Mouse (Mus musculus): ENCODE results near the gene Ptger3. TPM values are rescaled to one million over a fixed set of nuclear protein-coding genes. Genes with fewer than 3 reads are reported as not detected.

The Ptger3 gene
- 1 to 10 TPM; 6.7 to 6.9 TPM for total RNA-seq (2021)
- long read RNA-seq, experiment 1, partial matches to known transcripts = 1 of 6 reads
- long read RNA-seq, experiment 1, other reads (novel, unspliced or antisense) = 1 of 6 reads
- long read RNA-seq, experiment 2, partial matches to known transcripts = 0 of 4 reads
- long read RNA-seq, experiment 2, other reads (novel, unspliced or antisense) = 0 of 4 reads

DNA sequence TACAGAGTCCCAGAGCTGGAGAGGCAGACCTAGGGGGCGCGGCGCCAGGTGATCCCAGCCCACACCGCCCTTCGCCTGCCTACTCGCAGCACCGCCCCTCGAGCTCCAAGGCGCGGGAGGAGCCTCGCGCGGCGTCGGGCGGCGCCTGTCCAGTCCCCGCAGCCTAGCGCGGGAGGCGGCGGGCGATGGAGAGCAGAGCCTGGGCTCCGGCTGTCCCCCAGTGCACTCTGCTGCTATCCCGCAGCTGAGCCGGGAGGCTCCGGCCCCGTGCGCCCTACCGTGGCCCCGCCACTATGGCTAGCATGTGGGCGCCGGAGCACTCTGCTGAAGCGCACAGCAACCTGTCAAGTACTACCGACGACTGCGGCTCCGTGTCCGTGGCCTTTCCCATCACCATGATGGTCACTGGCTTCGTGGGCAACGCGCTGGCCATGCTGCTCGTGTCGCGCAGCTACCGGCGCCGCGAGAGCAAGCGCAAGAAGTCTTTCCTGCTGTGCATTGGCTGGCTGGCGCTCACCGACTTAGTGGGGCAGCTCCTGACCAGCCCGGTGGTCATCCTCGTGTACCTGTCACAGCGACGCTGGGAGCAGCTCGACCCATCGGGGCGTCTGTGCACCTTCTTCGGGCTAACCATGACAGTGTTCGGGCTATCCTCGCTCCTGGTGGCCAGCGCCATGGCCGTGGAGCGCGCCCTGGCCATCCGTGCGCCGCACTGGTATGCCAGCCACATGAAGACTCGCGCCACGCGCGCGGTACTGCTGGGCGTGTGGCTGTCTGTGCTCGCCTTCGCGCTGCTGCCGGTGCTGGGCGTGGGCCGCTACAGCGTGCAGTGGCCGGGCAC lies at the start of gene Ptger3:
Ptger3 (plus strand) TSS at position 168 of the 841 bp plus-strand sequence.
- intact Hi-C loops (cut with DNase I) = loop anchor here (10.0 kb wide), 3 partner anchors 308 to 1978 kb away; no protein-coding TSS in a partner anchor
- DNase-seq (ENCODE audit: low spot score in 2 of 2) = peak; percentile 46 to 57

DNA sequence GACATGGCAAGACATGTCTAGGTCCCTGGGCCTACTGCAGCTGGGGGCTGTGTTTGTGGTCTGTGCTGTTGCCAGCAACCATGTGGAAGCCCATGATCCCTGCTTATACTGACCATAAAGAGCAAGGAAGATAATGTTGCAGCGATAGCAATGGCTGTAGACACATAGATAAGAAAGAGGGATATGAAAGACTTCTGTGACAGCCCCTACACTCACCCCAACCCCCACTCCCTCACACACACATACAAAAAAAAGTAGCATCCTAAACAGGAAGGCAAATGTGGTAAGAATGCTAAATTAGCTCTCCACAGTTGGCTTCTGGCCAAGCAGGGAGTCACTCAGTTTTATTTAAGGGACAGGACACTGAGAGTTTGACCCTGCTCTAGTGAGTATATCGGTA lies 48.7 kb upstream of the Ptger3 start:
- DNase-seq (ENCODE audit: low spot score in 2 of 2) = no peak
- intact Hi-C loops (cut with DNase I) = no loop called here

DNA sequence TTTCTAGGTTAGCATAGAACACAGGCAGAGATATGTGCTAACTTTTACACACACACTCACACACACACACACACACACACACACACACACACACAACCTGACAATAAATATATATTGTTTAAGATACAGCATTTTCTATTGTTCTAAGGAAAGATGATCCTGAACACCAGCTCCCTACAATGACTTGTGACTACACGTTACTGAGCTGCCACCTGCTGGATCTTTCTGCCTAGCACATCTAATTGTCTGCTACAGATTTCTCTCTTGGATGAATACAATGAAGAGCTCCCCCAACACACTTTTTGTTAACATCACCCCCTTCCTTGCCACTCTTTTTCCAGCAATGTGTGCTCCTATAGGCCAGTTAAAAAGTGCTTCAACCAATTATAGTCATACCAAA lies 46.3 kb upstream of the Ptger3 start:
- DNase-seq (ENCODE audit: low spot score in 2 of 2) = peak; percentile 83 to 85
- intact Hi-C loops (cut with DNase I) = loop anchor here (5.0 kb wide), 1 partner anchor 288 kb away; no protein-coding TSS in a partner anchor

DNA sequence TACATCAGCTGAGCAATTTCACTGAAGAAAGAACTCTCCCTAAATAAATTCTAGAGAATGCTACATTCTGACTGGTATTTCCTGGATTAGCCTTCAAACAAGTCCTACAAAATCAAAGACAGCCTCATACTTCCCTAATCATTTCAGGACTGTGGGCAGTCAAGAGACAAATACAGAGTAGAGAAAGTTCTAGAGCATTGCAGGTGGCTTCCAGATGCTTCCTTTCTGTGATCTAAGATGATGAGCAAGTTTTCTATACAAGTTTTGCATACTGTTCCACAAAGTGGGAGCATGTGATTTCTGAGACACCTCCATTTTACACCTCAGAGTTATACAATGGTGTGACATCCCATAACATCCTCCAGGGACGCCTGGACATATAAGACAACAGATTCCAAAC lies 42.9 kb upstream of the Ptger3 start:
- intact Hi-C loops (cut with DNase I) = loop anchor here (5.0 kb wide), 1 partner anchor 292 kb away; no protein-coding TSS in a partner anchor

DNA sequence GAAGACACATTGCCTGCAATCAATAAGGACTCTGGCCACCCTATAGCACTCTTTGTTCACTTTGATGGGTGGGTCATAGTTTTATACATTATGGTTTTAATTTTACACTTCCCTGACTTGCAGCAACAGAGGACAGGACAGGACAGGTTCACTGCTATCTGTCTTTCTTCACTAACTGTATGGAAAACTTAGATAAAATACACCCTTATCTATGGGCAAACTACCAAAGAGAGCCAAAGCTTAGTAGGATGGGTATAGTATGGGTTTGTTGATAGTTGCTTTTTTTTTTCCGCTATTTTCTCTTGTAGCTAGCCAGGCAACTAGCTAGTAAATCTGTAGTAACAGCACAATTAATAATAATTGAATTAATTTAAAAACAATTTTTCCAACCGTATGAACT lies 35.1 kb upstream of the Ptger3 start:
- no peak for DNase-seq (ENCODE audit: low spot score in 2 of 2)
- intact Hi-C loops (cut with DNase I) = no loop called here

More for the DNA sequence above, 42.9 kb upstream of the Ptger3 start:
- no peak for DNase-seq (ENCODE audit: low spot score in 2 of 2)

DNA sequence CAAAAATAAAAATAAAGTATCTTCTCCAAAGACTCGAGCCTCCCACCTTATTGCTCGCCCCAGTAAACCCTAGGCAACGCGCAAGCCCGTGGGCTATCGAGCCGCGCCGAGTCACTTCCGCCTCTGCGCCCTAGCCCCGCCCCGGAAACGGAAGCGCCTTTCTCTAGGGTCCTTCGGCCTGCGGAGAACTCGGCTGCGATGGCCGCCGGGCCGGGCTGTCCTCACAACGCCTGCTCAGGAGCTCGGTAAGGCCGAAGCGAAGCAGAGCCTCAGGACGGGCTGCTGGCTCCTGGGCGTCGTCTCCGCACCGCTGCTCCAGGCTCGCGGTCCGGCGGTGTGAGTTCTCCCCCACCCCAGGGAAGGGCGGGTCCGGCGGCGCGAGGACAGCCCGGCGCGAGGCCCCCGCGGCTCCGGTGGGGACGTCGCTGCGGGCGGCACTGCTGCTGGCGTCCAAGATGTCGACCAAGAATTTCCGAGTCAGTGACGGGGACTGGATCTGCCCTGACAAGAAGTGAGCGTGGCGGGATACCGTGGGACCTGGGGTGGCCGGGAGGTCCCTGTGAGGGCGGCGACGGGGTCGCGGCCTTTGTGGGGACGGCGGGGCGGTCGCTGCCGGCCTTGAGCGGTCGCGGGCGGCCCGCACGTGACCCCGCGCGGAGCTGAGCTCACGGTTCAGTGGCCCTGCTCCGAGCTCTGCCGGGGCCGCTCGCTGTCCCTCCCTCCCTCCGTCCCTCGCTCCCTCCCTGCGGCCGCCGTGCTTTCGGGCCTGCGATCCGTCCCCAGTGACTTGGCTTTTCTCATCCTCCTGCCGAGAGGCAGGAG lies 32.5 kb upstream of the Ptger3 start, which contains the start of gene Zranb2:
Zranb2 (plus strand) TSS at position 197 of the 822 bp plus-strand sequence.
- intact Hi-C loops (cut with DNase I) = no loop called here

DNA sequence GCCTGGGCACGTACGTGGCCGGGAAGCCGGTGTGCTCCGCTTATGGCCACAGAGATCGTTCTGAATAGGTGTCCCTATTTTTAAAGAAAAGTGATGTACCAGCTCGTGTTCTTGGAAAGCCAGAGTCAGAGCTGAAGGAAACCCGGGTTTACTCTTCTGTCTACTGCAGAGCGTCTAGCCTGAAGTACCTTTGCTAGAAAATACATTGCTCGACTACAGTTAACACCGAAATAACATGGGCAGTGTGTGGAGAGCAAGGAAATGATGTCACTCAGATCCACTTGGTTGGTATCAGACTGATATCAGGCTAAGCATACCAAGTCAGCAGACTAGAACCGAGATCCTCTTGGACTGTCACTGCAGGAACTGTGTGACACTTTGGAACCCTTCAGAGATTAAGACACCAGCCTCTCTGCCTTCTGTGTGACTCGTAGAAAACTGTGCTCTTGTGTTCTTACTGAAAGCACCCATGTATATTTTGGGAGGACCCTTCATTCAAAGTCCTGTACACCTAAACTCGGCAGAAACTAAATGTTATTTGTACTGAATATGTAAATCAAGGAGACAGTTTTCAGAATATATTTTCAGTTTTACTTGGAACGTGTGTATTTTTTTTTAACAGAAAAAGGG lies 31.8 kb upstream of the Ptger3 start:
- peak in 1 of 2 experiments; percentile 37 for DNase-seq (ENCODE audit: low spot score in 2 of 2)
- intact Hi-C loops (cut with DNase I) = no loop called here

More for the DNA sequence above, 32.5 kb upstream of the Ptger3 start, which contains the start of gene Zranb2:
- peak; percentile 92 to 95 for DNase-seq (ENCODE audit: low spot score in 2 of 2)

DNA sequence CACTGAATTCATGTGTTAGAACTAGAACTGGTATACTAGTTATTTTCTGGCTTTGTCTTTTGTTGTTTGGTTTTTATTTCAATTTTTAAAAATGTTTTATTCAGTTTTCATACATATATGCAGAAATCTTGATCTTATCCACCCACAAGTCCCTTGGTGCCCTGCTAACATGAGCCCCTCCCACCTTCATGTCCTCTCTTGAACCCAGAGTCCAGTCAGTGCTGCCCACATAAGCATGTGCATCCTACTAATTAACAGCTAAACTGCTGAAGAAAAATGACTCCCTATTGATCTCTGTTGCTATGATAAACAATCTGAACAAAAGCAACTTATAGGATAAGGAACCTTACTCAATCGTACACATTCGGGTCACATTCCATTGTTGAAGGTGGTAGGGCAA lies 17.4 kb upstream of the Ptger3 start:
- DNase-seq (ENCODE audit: low spot score in 2 of 2) = no peak
- intact Hi-C loops (cut with DNase I) = no loop called here

DNA sequence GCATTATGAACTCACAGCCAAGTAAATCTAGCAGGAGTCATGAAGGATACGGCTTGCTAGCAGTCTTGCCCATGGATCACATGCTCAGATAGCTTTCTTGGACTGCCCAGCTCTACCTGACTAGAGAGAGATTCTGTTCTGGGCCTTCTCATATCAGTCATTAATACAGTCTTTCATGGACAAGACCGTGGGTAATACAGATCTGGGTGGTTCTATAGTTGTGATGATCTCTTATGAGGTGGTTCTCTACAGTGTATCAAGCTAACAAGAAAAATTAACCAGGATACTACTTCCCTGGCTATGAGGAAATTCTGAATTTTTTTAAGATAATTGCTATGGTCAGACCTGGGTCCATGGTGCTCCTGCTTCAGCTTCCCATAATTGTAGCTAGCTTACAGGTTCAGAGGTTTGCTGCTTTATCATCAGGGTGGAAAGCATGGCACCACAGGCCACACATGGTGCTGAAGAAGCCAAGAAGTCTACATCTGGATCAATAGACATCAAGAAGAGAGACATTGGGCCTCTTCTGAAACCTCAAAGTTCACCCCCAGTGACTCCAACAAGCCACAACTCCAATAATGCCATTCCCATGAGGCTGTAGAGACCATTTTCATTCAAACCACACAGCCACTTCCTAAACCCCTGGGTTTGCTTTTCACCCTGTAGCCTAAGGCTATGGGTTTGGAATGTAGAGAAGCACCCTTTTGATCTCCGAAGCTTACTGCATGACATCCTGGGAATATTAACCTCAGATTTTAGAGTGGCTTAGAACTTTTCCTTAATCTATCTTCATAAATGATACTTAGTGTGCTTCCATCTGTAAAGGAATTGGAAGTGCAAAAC lies 16.7 kb upstream of the Ptger3 start:
- DNase-seq (ENCODE audit: low spot score in 2 of 2) = no peak
- intact Hi-C loops (cut with DNase I) = no loop called here

DNA sequence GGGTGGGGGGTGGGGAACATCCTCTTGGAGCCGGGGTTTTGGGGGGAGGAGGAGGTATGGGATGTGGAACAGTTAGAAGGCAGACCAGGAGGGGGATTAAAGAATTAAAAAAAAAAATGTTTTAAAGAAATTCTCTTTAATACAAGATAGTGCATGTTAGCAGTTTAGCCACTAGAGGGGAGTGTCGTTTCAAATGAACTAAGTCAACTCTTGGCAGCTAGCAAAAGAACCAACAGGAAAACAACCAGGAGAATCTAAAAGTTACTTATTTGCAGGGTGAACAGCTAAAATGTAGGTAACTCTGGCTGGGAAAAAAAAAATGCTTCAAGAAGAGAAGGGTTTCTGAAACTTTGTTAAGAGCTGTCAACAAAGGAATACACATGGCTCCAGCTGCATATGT lies 1.5 kb upstream of the Ptger3 start:
- intact Hi-C loops (cut with DNase I) = loop anchor here (1.0 to 10.0 kb wide), 4 partner anchors 152 to 1980 kb away; no protein-coding TSS in a partner anchor
- peak; percentile 67 to 71 for DNase-seq (ENCODE audit: low spot score in 2 of 2)

DNA sequence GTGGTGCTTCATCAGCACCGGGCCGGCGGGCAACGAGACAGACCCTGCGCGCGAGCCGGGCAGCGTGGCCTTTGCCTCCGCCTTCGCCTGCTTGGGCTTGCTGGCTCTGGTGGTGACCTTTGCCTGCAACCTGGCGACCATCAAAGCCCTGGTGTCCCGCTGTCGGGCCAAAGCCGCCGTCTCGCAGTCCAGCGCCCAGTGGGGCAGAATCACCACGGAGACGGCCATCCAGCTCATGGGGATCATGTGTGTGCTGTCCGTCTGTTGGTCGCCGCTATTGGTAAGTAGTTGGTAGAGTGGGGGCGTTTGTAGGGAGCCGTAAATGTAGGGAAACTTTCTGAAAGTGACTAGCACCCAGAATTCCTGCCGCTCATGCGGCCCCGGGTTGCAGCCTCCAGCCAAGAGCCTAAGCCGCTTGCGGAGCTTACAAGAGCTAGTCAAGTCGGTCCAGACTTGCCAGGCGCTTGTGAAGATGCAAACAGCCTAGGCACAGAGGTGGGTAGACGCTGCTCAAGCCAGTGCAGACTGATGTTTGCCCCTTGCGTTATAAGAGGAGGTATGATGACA lies 957 bp downstream of the Ptger3 start:
- DNase-seq (ENCODE audit: low spot score in 2 of 2) = no peak
- intact Hi-C loops (cut with DNase I) = loop anchor here (10.0 kb wide), 3 partner anchors 307 to 1977 kb away; no protein-coding TSS in a partner anchor

DNA sequence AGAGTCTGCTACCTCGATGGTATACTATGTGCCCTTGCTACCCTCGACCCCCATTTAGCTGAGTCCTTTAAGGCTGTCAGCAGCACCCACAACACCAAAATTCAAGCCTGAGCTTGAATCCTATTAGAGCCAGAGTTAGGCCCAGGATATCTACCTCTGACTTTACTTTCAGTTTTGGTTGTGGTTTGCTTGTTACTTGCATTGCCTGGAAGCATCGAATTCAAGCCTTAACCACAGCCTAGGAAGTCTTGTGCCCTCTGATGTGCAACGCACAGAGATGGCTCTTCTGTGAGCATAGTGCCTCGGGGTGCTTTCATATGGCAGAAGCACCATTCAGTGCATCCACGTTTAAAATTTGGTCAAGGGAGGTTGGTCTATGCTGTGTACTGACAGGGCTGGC lies 5.3 kb downstream of the Ptger3 start:
- no peak for DNase-seq (ENCODE audit: low spot score in 2 of 2)
- intact Hi-C loops (cut with DNase I) = no loop called here

DNA sequence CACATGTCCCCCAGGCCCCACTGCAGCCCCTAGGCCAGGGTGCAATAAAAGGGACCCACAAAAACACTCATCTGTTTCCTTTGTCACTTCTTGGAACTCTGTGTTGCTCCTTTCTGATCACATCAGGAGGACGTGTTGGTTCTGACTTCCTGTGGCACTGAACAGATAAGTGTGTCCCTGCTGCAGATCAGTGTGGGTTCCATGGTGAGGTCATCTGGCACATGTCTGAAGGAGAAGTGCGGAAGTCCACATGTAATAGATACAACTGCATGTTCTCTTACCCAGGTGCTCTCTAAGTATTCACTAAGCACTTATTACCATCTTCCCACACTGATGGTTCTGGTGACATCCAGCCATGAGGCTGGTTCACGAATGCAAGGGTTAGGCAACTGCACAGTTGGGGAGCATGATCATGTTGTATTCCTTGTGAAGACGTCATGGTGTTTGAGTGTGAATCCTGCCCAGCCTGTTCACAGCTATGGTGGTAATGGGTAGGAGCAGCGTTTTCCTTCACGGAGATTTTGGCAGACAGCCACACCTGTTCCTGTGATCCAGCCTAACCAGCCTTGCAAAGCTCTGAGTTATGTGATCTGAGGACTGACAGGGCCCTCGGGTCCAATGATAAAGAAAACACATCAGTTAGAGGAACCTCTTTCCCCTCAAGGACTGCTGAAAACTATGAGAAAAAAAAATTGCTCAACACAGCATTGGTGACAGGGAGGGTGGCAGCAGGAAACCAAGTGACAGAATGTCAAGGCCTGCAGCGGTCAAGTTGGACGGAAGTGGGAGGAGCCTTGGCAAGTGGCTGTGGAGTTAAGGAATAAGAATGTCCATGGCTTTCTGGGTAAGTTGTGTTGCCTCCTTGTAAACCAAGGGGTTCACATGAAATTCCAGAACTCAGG lies 9.0 kb downstream of the Ptger3 start:
- intact Hi-C loops (cut with DNase I) = no loop called here
- DNase-seq (ENCODE audit: low spot score in 2 of 2) = no peak

DNA sequence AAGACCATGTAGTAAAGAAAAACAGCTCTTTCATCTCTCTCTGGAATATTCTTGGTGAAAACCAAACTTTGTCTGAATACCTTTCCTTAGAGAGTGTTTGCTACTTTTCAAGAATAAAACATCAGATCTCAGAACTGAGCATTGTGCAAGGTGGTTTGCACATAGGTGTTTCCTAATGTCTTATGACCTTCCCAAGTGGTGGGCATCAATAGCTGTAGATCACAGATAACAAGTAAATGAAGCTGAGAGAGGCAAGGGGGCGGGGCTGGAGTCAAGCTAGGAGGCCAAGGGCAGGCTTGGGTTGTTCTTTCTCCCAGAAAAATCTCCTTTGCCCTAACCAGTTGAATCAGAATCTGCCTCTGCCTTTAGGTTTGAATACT lies 9.6 kb downstream of the Ptger3 start:
- intact Hi-C loops (cut with DNase I) = no loop called here

DNA sequence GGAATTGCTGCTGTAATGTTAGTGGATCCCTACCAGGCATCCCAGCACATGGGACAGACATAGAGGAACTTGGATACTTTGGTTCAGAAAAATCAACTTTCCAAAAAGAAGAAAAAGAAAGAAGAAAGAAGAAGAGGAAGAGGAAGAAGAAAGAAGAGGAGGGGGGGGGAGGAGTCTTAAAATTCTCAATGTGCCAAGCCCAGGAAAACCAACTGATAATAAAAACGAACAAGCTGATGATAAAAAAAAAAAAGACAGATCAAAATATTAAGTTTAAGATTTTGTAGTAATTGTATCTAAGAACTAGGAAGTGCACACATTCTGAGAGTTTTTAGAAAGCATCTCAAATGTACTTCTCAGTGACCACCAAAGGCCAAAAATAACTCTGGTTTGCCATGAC lies 10.2 kb downstream of the Ptger3 start:
- intact Hi-C loops (cut with DNase I) = no loop called here
- DNase-seq (ENCODE audit: low spot score in 2 of 2) = no peak

More for the DNA sequence above, 9.6 kb downstream of the Ptger3 start:
- DNase-seq (ENCODE audit: low spot score in 2 of 2) = no peak

DNA sequence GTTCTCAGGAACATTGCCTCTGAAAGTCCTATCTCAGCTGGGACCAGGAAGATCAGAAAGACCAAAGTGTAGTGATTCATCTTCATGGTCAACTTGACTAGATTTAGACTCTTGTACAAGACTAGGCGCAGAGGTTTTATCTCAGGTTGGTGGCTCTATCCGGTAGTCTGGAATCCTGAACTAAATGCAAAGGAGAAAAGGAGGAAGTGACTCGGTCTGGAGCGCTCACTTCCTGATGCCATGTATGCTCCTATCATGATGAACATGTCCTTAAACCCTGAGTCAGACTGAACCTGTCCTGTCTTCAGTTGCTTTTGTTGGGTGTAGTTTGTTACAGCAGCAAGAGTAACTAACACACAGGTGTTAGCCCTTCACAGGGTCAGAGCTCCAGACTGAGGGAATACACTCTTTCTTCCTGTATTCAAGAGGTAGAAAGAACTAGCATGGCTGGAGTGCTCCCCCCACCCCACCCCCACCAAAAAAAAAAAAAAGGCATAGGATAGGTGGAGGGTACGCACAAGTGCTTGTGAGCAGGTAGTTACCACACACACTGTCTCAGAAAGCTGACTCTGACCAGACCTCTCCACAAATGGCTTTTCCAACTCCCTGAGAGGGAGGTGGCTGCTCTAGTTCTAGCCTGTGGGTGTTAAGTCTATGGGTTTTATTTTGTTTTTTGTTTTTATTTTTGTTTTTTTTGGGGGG lies 11.9 kb downstream of the Ptger3 start:
- intact Hi-C loops (cut with DNase I) = no loop called here

More for the DNA sequence above, 11.9 kb downstream of the Ptger3 start:
- no peak for DNase-seq (ENCODE audit: low spot score in 2 of 2)
